Mouse (Mus musculus) lung, postnatal 0 days (tissue): ENCODE measurements at regions not wholly inside any gene's neighbourhood (a gene's known extent, or its start where the extent isn't known, plus 50 kb on each side); places are given as distances from the start of the nearest gene placed in this dataset.

Source experiments
- CTCF ChIP-seq: IDR thresholded peaks from 2 replicates; pipeline ENCODE4 v1.5.1; 2016; ENCODE audit warnings: antibody characterized with exemption, mild to moderate bottlenecking
- EP300 ChIP-seq: IDR thresholded peaks from 2 replicates; pipeline ENCODE4 v1.6.1; 2016; ENCODE audit warnings: antibody characterized with exemption, mild to moderate bottlenecking, control low read depth

DNA sequence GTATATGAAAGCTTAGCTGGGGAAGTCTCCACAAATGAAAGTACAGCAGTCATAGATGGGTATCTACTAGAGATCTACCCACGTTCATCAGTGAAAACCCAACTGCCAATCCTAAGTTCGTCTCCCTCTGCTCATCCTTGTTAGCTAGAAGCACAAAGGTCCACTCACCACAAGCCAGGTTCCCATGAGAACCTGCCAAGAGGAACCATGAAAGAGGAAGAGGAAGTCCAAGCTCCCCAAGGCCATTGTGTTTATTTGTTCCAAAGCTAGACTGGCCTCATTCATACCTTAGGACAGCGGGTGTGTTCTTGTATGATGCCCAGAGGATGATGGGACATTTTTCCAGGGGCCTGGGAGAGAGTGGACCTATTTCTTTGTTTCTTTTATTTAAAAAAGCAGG is 150.4 kb downstream of the Irs2 start:
- TF ChIP-seq CTCF (no peak), EP300 (no peak)
